Mouse (Mus musculus) limb, embryonic 11.5 days (tissue): ENCODE data around the gene A830018L16Rik. TPM values are rescaled to one million over a fixed set of nuclear protein-coding genes. Genes with fewer than 3 reads are reported as not detected.
A peak's percentile ranks its signal among the peaks of the same experiment; 100 is the strongest.
"Not testable (repeated sequence)": the region's sequence is repeated elsewhere in the genome, so short reads cannot be mapped to it uniquely, and the experiment has no call there.

Source experiments
- ATAC-seq: fragments of 200-750 bp; cut with Nextera tagmentation; 2 replicates; pipeline ENCODE4 v1.8.0; 2017; ENCODE audit warnings: low read depth; ENCODE audit not compliant: insufficient number of reproducible peaks, low FRiP score, low TSS enrichment
- DNase-seq: peaks from one replicate; pipeline ENCODE4 v3.0.0-alpha.2; 2015; ENCODE audit warnings: low spot score
- H3K27ac ChIP-seq: fragments of 300-500 bp; sonication (generic); replicated peaks from 2 replicates; pipeline ENCODE4 v1.5.1; 2014; ENCODE audit warnings: low read depth, mild to moderate bottlenecking, low read length
- H3K27me3 ChIP-seq: fragments of 300-500 bp; sonication (generic); 2 replicates; pipeline ENCODE4 v1.6.1; 2014; ENCODE audit warnings: mild to moderate bottlenecking, low read length, mixed read lengths; ENCODE audit not compliant: control insufficient read depth, insufficient read depth
- H3K36me3 ChIP-seq: fragments of 300-500 bp; sonication (generic); 2 replicates; pipeline ENCODE4 v1.6.1; 2014; ENCODE audit warnings: mild to moderate bottlenecking, low read length, moderate library complexity, mixed read lengths; ENCODE audit not compliant: control insufficient read depth, insufficient read depth
- H3K4me1 ChIP-seq: fragments of 300-500 bp; sonication (generic); 2 replicates; pipeline ENCODE4 v1.6.1; 2014; ENCODE audit warnings: low read length, mixed read lengths; ENCODE audit not compliant: control insufficient read depth, insufficient read depth
- H3K4me2 ChIP-seq: fragments of 300-500 bp; sonication (generic); 2 replicates; pipeline ENCODE4 v1.6.1; 2014; ENCODE audit warnings: low read depth, mild to moderate bottlenecking, moderate library complexity; ENCODE audit not compliant: severe bottlenecking
- H3K4me3 ChIP-seq: fragments of 300-500 bp; sonication (generic); 2 replicates; pipeline ENCODE4 v1.5.1; 2014; ENCODE audit warnings: low read depth, low read length
- H3K9ac ChIP-seq: fragments of 300-500 bp; sonication (generic); 2 replicates; pipeline ENCODE4 v1.6.1; 2014; ENCODE audit warnings: mild to moderate bottlenecking, low read length
- H3K9me3 ChIP-seq: fragments of 300-500 bp; sonication (generic); 2 replicates; pipeline ENCODE4 v1.6.1; 2016; ENCODE audit warnings: low read length; ENCODE audit not compliant: control insufficient read depth
- WGBS: fragments of 180-500 bp; shearing (Covaris S2); extraction: QIAGEN DNeasy Blood & Tissue Kit; methylation state at CpG from one replicate; pipeline ENCODE4 v1.1.7; 2014; 5-methylcytosine and 5-hydroxymethylcytosine counted together
- polyA plus RNA-seq: library from polyadenylated mRNA; unstranded; fragments of >200 nt; fragmentation: Nextera tagmentation; extraction: Ambion mirVana; gene quantifications from 2 replicates; pipeline ENCODE4 v1.2.1, GENCODE M21; 2014

Gene A830018L16Rik
- polyA plus RNA-seq, 1 experiment from 2014 or later = 0.47 TPM

DNA sequence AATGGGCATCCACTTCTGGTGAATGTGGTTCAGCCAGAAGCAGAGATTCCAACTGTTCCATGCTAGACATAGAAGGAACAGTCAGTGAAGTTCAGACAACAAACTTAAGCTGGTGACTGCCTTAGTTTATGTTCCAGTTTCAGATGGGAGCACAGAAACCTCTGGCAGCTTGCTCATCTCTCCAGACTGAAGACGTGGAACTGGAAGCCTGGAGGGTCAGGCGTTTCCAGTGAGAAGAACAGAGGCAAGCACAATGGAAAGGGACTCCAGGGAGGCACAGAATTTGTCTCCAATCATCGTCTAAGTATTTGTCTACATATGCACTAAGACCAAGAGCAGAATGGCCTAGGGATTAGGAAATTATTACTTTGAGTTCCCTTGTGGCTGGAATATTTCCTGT is 576.1 kb downstream of the A830018L16Rik start:
- Histone ChIP-seq H3K4me2 (no peak overlapping the region), H3K27ac (no peak overlapping the region), H3K4me1 (no peaks in the 10 kb centered on the region), H3K9me3 (no peaks in the 10 kb centered on the region), H3K36me3 (no peaks in the 10 kb centered on the region), H3K27me3 (no peaks in the 10 kb centered on the region), H3K9ac (no peak overlapping the region), H3K4me3 (no peak overlapping the region)
- ATAC-seq (no peak), DNase-seq (no peak)
- 68% methylated on average over 3 of the region's 3 CpGs for WGBS

DNA sequence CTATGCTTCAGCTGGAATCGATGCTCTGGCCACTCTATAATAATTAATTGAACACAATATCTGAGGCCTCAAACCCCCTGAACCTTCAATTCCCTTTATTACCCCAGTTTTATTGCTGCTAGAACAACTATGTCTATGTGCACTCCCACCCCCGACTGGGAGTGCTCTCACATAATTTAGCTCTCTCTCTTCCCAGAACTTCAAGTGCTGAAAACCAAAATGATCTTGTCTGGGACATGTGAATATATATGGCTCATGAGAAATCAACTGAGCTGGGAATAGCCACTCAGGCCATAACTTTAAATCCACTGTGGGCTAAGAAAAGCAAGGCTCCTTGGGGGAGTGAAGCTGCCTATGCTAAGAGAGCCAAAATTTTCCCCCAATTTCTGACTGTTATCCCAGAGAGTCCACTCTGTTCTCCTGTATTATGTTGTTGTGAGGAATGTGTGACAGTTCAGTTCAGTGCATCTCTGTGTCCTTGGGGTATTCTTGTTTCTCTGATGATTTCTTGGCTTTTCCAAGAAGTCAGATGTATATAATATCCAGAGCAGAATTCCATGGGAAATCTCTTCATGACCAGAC is 582.5 kb downstream of the A830018L16Rik start:
- Histone ChIP-seq H3K27ac (no peak overlapping the region), H3K9me3 (no peaks in the 10 kb centered on the region), H3K4me2 (no peak overlapping the region), H3K36me3 (no peaks in the 10 kb centered on the region), H3K27me3 (no peaks in the 10 kb centered on the region), H3K9ac (no peak overlapping the region), H3K4me3 (no peak overlapping the region), H3K4me1 (peaks cover 7% of the 10 kb centered on the region; the same call in 1 of the 2 replicates)
- WGBS = 43% methylated on average over 2 of the region's 2 CpGs
- DNase-seq (no peak), ATAC-seq (no peak)

DNA sequence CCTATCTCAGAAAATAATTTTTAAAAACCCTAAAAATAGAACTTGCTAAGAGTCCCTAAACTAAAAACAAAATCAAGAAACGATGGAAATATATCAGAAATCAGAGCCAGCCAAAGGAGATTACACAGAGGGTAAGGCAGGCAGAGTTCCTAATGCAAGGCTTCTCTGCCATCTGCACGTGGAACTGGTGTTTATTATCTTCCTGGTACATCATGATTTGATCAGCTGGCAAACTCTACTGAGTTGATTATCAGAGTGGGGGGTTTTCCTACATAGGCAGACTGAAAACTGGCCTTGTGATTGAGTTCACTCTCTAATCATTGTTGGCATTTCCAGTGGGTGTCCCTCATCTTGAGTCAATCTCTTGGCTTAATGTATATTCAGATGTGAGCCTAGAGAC is 583.7 kb downstream of the A830018L16Rik start:
- H3K4me2 ChIP-seq = no peak overlapping the region
- H3K27ac ChIP-seq = no peak overlapping the region
- peaks cover 7% of the 10 kb centered on the region; the same call in 1 of the 2 replicates for H3K4me1 ChIP-seq
- no peaks in the 10 kb centered on the region for H3K27me3 ChIP-seq
- DNase-seq (no peak), ATAC-seq (no peak)
- no peaks in the 10 kb centered on the region for H3K36me3 ChIP-seq
- WGBS = 66% methylated on average over 2 of the region's 2 CpGs
- H3K9ac ChIP-seq = no peak overlapping the region
- H3K9me3 ChIP-seq = no peaks in the 10 kb centered on the region
- no peak overlapping the region for H3K4me3 ChIP-seq

DNA sequence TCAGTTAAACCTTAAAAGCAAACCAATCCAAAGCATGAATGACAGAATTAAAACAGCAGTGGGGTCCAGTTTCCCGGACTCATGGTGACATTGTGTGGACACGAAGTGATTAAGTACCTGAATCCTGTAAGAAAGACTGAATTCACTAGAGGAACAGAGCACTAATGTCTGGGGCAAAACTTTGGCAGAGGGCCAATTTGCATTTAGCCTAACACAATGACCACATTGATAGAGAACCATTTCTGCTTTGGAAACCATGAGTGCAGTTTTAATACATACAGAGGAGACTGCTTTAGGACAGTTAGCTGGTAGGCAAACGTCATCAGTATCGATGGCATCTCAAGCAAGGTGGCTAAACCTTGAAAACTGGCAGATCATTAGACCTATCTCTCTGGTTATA is 586.7 kb downstream of the A830018L16Rik start:
- 65% methylated on average over 4 of the region's 4 CpGs for WGBS
- ATAC-seq = peak; percentile 83
- no peaks in the 10 kb centered on the region for H3K27me3 ChIP-seq
- peak; percentile 51 for DNase-seq
- H3K9me3 ChIP-seq = no peaks in the 10 kb centered on the region
- no peak overlapping the region for H3K4me2 ChIP-seq
- H3K36me3 ChIP-seq = no peaks in the 10 kb centered on the region
- H3K9ac ChIP-seq = no peak overlapping the region
- no peak overlapping the region; the same call in 1 of the 2 replicates for H3K27ac ChIP-seq
- H3K4me3 ChIP-seq = no peak overlapping the region
- peaks cover 7% of the 10 kb centered on the region; the same call in 1 of the 2 replicates for H3K4me1 ChIP-seq

DNA sequence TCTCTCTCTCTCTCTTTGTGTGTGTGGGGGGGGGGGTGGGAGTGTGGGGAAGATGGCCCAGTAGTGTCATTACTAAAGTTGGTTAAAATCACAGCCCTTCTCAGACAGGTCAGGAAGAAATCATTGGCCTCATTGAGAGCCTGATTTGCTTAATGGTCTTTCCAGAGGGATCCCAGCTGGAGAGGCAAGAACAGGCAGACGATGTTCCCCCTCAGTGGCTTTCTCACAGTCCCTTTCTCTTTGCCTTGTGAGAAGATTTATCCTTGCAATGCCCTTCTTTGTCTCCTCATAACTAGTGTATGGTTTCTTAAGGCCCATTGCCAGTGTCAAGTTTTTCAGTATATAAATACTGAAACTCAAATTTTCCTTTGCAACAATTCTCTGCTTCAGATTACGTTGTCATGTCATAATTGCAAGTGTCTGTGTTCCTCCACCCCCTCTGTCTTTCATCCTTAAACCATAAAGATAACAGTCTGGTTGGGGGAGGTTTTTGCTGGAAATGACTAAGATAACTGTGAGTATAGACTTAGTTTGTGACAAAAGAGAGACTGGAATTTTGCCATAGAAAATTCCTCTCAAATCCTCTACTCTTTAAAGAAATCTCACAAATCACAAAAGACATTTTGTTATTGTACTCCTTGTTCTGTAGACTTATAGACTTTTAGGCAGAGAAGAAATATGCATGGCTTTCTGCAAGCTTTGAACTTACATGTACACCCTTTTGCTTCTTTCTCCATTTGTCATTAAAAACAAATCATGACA is 595.1 kb downstream of the A830018L16Rik start:
- H3K4me3 ChIP-seq = no peak overlapping the region
- no peaks in the 10 kb centered on the region for H3K9me3 ChIP-seq
- H3K27me3 ChIP-seq = no peaks in the 10 kb centered on the region
- H3K9ac ChIP-seq = no peak overlapping the region
- no peak overlapping the region for H3K27ac ChIP-seq
- ATAC-seq (no peak), DNase-seq (no peak)
- H3K4me2 ChIP-seq = no peak overlapping the region
- H3K4me1 ChIP-seq = no peaks in the 10 kb centered on the region
- H3K36me3 ChIP-seq = no peaks in the 10 kb centered on the region
- WGBS = 30% methylated on average over 2 of the region's 2 CpGs

DNA sequence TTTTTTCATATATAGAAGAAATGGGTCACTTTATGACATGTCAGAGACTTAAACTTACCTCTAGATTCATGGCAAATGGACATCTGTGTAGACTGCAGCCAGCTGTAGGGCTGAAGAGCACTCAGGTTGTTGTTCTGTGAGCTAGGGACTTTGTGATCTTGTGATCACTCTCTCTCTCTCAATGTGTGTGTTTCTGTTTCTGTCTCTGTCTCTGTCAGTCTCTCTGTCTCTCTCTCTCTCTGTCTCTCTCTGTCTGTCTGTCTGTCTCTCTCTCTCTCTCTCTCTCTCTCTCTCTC is 595.6 kb downstream of the A830018L16Rik start:
- Histone ChIP-seq H3K4me1 (no peaks in the 10 kb centered on the region), H3K27ac (no peak overlapping the region), H3K4me2 (no peak overlapping the region), H3K4me3 (no peak overlapping the region), H3K9me3 (no peaks in the 10 kb centered on the region), H3K9ac (no peak overlapping the region), H3K27me3 (no peaks in the 10 kb centered on the region), H3K36me3 (no peaks in the 10 kb centered on the region)
- DNase-seq = no peak
- no peak for ATAC-seq

DNA sequence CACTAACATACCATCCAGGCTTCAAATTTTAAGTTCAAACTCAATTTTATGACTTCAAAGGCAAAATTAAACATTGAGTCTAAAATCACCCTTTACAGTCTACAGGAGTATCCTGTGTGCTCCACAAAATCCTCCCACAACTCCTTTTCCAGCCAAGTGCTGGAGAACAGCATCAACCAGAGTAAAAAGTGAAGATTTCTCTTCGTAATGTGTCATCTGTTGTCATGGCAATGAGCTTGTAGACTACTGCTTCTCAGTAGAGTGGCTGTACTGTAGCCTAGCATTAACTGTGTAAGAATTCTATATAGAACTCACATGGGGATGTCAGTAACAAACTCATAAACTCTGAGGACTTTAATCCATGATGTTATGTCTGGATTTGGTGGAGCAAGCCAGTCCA is 596.7 kb downstream of the A830018L16Rik start:
- no peaks in the 10 kb centered on the region for H3K9me3 ChIP-seq
- H3K36me3 ChIP-seq = no peaks in the 10 kb centered on the region
- H3K9ac ChIP-seq = no peak overlapping the region
- no peak overlapping the region for H3K4me3 ChIP-seq
- WGBS = 86% methylated on average over 1 of the region's 1 CpGs
- DNase-seq (no peak), ATAC-seq (no peak)
- no peak overlapping the region for H3K27ac ChIP-seq
- H3K27me3 ChIP-seq = no peaks in the 10 kb centered on the region
- no peaks in the 10 kb centered on the region for H3K4me1 ChIP-seq
- H3K4me2 ChIP-seq = no peak overlapping the region

DNA sequence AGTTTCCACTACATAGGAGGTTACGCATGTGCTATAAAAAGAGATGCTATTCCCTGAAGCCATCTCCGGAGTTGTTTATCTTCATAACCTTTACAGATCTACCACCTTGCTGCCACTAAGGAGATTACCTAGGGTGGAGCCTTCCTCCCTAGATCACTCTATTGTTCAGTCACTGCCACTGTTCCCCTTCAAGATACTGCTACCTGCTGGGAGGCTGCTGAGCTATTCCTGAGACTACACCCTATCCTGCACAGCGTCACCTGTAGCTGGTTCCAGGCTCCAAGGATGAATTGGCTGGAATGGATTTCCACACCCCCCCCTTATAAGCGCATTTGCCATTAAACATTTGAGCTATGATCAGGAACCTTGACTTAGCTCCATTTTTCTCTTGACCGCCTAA is 606.7 kb downstream of the A830018L16Rik start:
- H3K4me1 ChIP-seq, H3K9me3 ChIP-seq, H3K27ac ChIP-seq, H3K4me3 ChIP-seq, H3K9ac ChIP-seq, H3K27me3 ChIP-seq, DNase-seq, H3K4me2 ChIP-seq, ATAC-seq, H3K36me3 ChIP-seq: not testable (repeated sequence)
- WGBS = 87% methylated on average over 5 of the region's 5 CpGs
